Mouse (Mus musculus): ENCODE data around the gene Hist1h2bk. TPM values are rescaled to one million over a fixed set of nuclear protein-coding genes. Genes with fewer than 3 reads are reported as not detected.

Hist1h2bk gene
- polyA plus RNA-seq, 1 experiment from 2014 or later, result 1.9 TPM

DNA sequence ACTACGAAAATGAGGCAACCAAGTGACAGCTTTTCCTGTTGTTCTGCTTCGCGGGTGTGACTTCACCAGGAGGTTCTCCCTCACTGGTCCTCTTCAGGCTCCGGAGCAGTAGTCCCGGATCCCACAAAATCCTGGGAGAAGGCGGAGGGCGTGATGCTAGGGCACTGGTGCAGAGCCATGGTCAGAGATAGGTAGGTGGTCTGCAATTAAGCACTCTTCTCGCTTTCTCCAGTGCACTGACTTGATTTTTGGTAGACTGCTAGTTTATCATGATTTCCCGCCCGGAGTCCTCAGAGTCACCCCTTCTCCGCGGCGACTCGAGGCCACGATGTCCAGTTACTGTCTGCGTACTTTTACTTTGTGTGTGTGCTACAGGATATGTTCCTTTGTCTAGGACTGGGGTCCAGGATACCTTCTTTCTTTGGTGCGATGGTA, 21.2 kb upstream of the Hist1h2bk start:
- Histone ChIP-seq H3K27me3 (ENCODE audit: control insufficient read depth, insufficient read depth, low read length) (peaks cover 57% of the 10 kb centered on the region), H3K9ac (ENCODE audit: low read length) (no peak overlapping the region), H3K4me3 (ENCODE audit: control insufficient read depth in 1 of 2, insufficient read depth in 1 of 2, low read depth in 1 of 2, low read length in 2 of 2) (peak overlapping the region; percentile 0 to 24), H3K4me1 (ENCODE audit: control insufficient read depth in 2 of 2, insufficient read depth in 2 of 2, low read length in 2 of 2) (peaks cover 0 to 2% of the 10 kb centered on the region in 2 experiments; a peak in 2 of 4 replicates), H3K4me2 (ENCODE audit: low read length) (peak overlapping the region; percentile 52), H3K27ac (replicated peaks in 1 of 2; ENCODE audit: control insufficient read depth in 1 of 2, insufficient read depth in 1 of 2, low read depth in 2 of 2, low read length in 2 of 2) (no peak overlapping the region), H3K36me3 (ENCODE audit: control insufficient read depth, insufficient read depth, low read length) (no peaks in the 10 kb centered on the region), H3K9me3 (ENCODE audit: control insufficient read depth, low read length) (0 out of 2 replicates have a peak, but pooled peaks cover 3% of the 10 kb centered on the region)
- 10% methylated on average over 17 of the region's 17 CpGs for WGBS
- ATAC-seq (ENCODE audit: insufficient number of reproducible peaks, insufficient read depth, low FRiP score, low read depth), result no peak

DNA sequence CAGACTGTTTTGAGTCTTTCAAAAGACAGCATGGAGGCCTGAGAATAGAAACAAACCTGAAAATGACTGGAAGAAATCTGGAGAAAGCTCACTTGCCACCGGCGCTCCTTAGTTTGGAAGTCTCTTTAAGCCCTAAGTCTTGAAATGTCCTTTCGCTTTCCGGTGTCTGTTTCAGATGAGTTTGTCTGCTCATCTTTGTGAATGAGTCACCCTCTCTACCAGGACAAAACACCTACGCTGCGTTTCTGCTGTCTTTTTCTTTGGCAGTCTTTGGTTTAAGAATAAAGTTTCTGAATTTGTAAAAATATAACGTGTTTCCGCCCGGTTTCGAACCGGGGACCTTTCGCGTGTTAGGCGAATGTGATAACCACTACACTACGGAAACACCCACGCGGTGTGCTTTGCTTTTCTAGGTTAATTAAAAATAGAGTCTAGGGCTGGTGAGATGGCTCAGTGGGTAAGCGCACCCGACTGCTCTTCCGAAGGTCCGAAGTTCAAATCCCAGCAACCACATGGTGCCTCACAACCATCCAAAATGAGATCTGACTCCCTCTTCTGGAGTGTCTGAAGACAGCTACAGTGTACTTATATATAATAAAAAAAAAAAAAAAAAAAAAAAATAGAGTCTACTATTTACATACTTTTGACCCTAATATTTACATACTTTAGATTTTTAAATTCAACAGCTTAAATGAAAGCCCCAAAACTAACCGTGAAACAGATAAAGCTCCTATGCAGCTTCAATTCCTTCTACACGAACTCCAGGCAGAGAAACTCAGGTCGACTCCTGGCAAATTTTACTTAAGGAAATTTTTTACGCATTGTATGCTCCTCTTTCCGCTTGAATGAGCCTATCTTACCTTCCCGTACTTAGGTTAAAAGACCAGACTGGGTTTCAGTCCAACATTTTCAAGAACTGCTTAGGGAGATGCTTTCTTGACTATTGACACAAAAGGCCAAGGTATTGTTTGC, 19.9 kb upstream of the Hist1h2bk start:
- Histone ChIP-seq H3K27ac (replicated peaks in 1 of 2; ENCODE audit: control insufficient read depth in 1 of 2, insufficient read depth in 1 of 2, low read depth in 2 of 2, low read length in 2 of 2) (no peak overlapping the region), H3K9me3 (ENCODE audit: control insufficient read depth, low read length) (0 out of 2 replicates have a peak, but pooled peaks cover 3% of the 10 kb centered on the region), H3K4me1 (ENCODE audit: control insufficient read depth in 2 of 2, insufficient read depth in 2 of 2, low read length in 2 of 2) (peaks cover 0 to 2% of the 10 kb centered on the region in 2 experiments; a peak in 2 of 4 replicates), H3K36me3 (ENCODE audit: control insufficient read depth, insufficient read depth, low read length) (no peaks in the 10 kb centered on the region), H3K27me3 (ENCODE audit: control insufficient read depth, insufficient read depth, low read length) (peaks cover 44% of the 10 kb centered on the region), H3K4me3 (ENCODE audit: control insufficient read depth in 1 of 2, insufficient read depth in 1 of 2, low read depth in 1 of 2, low read length in 2 of 2) (no peak overlapping the region; a peak in 1 of 4 replicates), H3K4me2 (ENCODE audit: low read length) (peak overlapping the region; percentile 52), H3K9ac (ENCODE audit: low read length) (no peak overlapping the region)
- ATAC-seq (ENCODE audit: insufficient number of reproducible peaks, insufficient read depth, low FRiP score, low read depth), result no peak; the same call in 1 of the 2 replicates
- WGBS, result 16% methylated on average over 27 of the region's 27 CpGs

DNA sequence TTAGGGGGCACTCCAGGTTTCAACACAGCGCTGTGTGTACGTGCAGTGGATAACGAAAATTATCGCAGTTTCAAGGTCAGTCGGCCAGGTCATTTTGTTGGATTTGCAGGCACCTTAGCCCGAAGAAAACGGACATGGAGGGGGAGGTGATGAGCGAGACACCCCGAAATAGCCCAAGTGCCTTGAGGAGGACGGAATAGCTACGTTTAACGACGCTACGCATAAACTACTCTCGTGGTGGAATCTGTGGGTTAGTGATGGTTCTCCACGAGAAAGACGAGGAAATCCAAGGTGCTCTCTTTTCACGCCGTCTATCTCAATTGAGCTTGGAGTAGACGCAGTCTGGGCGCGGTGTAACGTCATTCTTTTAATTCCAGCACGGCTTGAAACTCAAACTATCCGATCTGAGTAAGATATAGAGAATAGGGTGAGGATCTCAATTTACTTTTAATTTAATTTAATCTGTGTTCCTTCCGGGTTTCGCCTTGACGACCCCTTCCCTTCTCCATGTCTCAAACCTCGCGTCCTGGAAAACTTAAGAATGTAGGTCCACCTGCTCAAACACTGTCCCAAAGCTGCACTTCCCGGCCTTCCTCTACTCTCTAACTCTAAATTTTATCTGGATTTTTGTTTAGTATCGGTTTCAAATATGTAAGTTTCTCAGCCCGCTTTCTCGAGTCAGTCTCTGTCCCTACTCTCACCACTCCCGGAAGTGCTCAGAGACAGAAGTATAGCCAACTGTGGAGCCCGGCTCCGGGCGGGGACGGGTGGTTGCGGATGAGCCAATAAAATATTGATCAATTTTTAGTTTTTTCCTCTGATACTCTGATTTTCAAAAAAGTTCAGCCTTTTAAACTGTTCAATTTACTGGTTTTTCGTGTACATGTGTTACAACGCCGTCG, 15.5 kb upstream of the Hist1h2bk start:
- Histone ChIP-seq H3K27me3 (ENCODE audit: control insufficient read depth, insufficient read depth, low read length) (peaks cover 8% of the 10 kb centered on the region), H3K4me2 (ENCODE audit: low read length) (peak overlapping the region; percentile 90), H3K27ac (replicated peaks in 1 of 2; ENCODE audit: control insufficient read depth in 1 of 2, insufficient read depth in 1 of 2, low read depth in 2 of 2, low read length in 2 of 2) (peak overlapping the region; percentile 0 to 28; a peak in 3 of 4 replicates), H3K4me1 (ENCODE audit: control insufficient read depth in 2 of 2, insufficient read depth in 2 of 2, low read length in 2 of 2) (no peaks in the 10 kb centered on the region), H3K9me3 (ENCODE audit: control insufficient read depth, low read length) (0 out of 2 replicates have a peak, but pooled peaks cover 2% of the 10 kb centered on the region), H3K9ac (ENCODE audit: low read length) (peak overlapping the region; percentile 73), H3K4me3 (ENCODE audit: control insufficient read depth in 1 of 2, insufficient read depth in 1 of 2, low read depth in 1 of 2, low read length in 2 of 2) (peak overlapping the region; percentile 42 to 59), H3K36me3 (ENCODE audit: control insufficient read depth, insufficient read depth, low read length) (no peaks in the 10 kb centered on the region)
- WGBS, result under 1% methylated on average over 44 of the region's 44 CpGs
- no peak for ATAC-seq (ENCODE audit: insufficient number of reproducible peaks, insufficient read depth, low FRiP score, low read depth)

DNA sequence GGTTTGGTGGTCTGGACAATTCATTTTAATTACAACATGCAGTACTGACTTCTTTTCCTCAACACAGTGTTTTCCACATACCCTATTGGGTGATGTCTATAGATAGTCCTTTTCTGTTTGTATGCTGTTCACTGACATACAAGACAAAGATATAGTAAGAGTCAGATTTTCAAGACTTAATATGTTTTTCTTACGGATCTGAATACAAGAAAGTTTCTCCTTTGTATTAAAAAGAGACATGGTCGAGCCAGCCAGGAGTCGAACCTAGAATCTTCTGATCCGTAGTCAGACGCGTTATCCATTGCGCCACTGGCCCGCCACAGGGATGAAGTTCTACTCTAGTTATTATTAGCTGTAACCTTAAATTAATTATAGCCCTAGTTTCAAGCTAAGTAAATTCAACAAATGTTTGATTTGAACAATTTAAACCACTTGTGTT, 14.8 kb upstream of the Hist1h2bk start:
- peak overlapping the region in 1 of 2 experiments; percentile 28; a peak in 1 of 4 replicates for H3K27ac ChIP-seq (replicated peaks in 1 of 2; ENCODE audit: control insufficient read depth in 1 of 2, insufficient read depth in 1 of 2, low read depth in 2 of 2, low read length in 2 of 2)
- peak overlapping the region; percentile 90 for H3K4me2 ChIP-seq (ENCODE audit: low read length)
- under 1% methylated on average over 8 of the region's 8 CpGs for WGBS
- H3K36me3 ChIP-seq (ENCODE audit: control insufficient read depth, insufficient read depth, low read length), result no peaks in the 10 kb centered on the region
- peaks cover 4% of the 10 kb centered on the region; the same call in 1 of the 2 replicates for H3K27me3 ChIP-seq (ENCODE audit: control insufficient read depth, insufficient read depth, low read length)
- peak overlapping the region; percentile 58 to 59; a peak in 3 of 4 replicates for H3K4me3 ChIP-seq (ENCODE audit: control insufficient read depth in 1 of 2, insufficient read depth in 1 of 2, low read depth in 1 of 2, low read length in 2 of 2)
- H3K4me1 ChIP-seq (ENCODE audit: control insufficient read depth in 2 of 2, insufficient read depth in 2 of 2, low read length in 2 of 2), result peaks cover 0 to 3% of the 10 kb centered on the region in 2 experiments; a peak in 1 of 4 replicates
- ATAC-seq (ENCODE audit: insufficient number of reproducible peaks, insufficient read depth, low FRiP score, low read depth), result peak; percentile 69; the same call in 1 of the 2 replicates
- peak overlapping the region; percentile 73 for H3K9ac ChIP-seq (ENCODE audit: low read length)
- H3K9me3 ChIP-seq (ENCODE audit: control insufficient read depth, low read length), result no peaks in the 10 kb centered on the region

DNA sequence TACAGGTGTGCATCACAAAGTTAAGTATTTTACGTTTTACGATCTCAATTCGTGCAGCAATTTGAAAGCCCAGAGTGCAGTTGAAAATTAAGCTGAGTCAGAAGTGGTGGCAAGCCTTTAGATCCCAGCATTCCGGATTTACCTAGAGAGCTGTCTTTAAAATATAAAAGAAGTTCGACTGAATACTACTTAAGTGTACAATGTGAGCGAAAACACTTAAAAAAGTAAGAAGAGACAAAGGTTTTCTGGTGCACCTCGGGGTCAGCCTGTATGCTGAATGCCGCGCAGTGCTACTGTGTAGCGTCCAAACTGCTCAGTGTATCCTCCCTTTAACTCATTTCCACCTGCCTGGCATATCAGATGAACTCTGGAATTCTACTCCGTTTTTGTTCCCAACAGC, 14.1 kb upstream of the Hist1h2bk start:
- H3K27me3 ChIP-seq (ENCODE audit: control insufficient read depth, insufficient read depth, low read length), result peaks cover under 1% of the 10 kb centered on the region; the same call in 1 of the 2 replicates
- ATAC-seq (ENCODE audit: insufficient number of reproducible peaks, insufficient read depth, low FRiP score, low read depth), result no peak
- peak overlapping the region; percentile 72 for H3K9ac ChIP-seq (ENCODE audit: low read length)
- H3K4me3 ChIP-seq (ENCODE audit: control insufficient read depth in 1 of 2, insufficient read depth in 1 of 2, low read depth in 1 of 2, low read length in 2 of 2), result peak overlapping the region; percentile 58 to 59
- no peaks in the 10 kb centered on the region for H3K36me3 ChIP-seq (ENCODE audit: control insufficient read depth, insufficient read depth, low read length)
- H3K4me1 ChIP-seq (ENCODE audit: control insufficient read depth in 2 of 2, insufficient read depth in 2 of 2, low read length in 2 of 2), result peaks cover 0 to 3% of the 10 kb centered on the region in 2 experiments; a peak in 1 of 4 replicates
- under 1% methylated on average over 11 of the region's 11 CpGs for WGBS
- H3K27ac ChIP-seq (replicated peaks in 1 of 2; ENCODE audit: control insufficient read depth in 1 of 2, insufficient read depth in 1 of 2, low read depth in 2 of 2, low read length in 2 of 2), result peak overlapping the region; percentile 8 to 42; a peak in 2 of 4 replicates
- H3K9me3 ChIP-seq (ENCODE audit: control insufficient read depth, low read length), result no peaks in the 10 kb centered on the region
- H3K4me2 ChIP-seq (ENCODE audit: low read length), result peak overlapping the region; percentile 90

DNA sequence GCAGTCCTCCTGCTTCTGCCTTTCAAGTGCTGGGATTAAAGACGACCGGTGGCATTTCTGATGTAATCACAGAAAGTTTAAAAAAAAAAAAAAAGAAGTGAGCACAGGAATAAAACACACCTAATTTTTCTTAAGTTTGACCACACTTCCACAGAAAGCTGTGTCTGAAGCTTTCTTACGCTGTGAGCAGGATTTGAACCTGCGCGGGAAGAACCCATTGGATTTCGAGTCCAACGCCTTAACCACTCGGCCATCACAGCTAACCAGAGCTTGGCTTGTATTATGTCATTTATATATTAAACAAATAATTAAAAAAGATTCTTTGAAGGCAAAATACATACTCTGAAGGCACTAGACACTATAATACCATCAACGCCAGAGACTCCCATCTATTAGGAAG, 13.4 kb upstream of the Hist1h2bk start:
- H3K27ac ChIP-seq (replicated peaks in 1 of 2; ENCODE audit: control insufficient read depth in 1 of 2, insufficient read depth in 1 of 2, low read depth in 2 of 2, low read length in 2 of 2), result peak overlapping the region in 1 of 2 experiments; percentile 42; a peak in 1 of 4 replicates
- peaks cover 0 to 3% of the 10 kb centered on the region in 2 experiments; a peak in 2 of 4 replicates for H3K4me1 ChIP-seq (ENCODE audit: control insufficient read depth in 2 of 2, insufficient read depth in 2 of 2, low read length in 2 of 2)
- peak overlapping the region; percentile 58 to 59 for H3K4me3 ChIP-seq (ENCODE audit: control insufficient read depth in 1 of 2, insufficient read depth in 1 of 2, low read depth in 1 of 2, low read length in 2 of 2)
- H3K9me3 ChIP-seq (ENCODE audit: control insufficient read depth, low read length), result no peaks in the 10 kb centered on the region
- H3K36me3 ChIP-seq (ENCODE audit: control insufficient read depth, insufficient read depth, low read length), result no peaks in the 10 kb centered on the region
- peak overlapping the region; percentile 90 for H3K4me2 ChIP-seq (ENCODE audit: low read length)
- no peak for ATAC-seq (ENCODE audit: insufficient number of reproducible peaks, insufficient read depth, low FRiP score, low read depth)
- WGBS, result 2% methylated on average over 9 of the region's 9 CpGs
- H3K27me3 ChIP-seq (ENCODE audit: control insufficient read depth, insufficient read depth, low read length), result no peaks in the 10 kb centered on the region
- peak overlapping the region; percentile 72 for H3K9ac ChIP-seq (ENCODE audit: low read length)
